Mouse (Mus musculus) liver, adult (tissue): ENCODE measurements around the gene Dpep1.

Source experiments
- GATA4 ChIP-seq: IDR thresholded peaks from 2 replicates; pipeline ENCODE4 v1.6.1; 2014; ENCODE audit warnings: mild to moderate bottlenecking, low read length; ENCODE audit not compliant: insufficient replicate concordance

Gene Dpep1

DNA sequence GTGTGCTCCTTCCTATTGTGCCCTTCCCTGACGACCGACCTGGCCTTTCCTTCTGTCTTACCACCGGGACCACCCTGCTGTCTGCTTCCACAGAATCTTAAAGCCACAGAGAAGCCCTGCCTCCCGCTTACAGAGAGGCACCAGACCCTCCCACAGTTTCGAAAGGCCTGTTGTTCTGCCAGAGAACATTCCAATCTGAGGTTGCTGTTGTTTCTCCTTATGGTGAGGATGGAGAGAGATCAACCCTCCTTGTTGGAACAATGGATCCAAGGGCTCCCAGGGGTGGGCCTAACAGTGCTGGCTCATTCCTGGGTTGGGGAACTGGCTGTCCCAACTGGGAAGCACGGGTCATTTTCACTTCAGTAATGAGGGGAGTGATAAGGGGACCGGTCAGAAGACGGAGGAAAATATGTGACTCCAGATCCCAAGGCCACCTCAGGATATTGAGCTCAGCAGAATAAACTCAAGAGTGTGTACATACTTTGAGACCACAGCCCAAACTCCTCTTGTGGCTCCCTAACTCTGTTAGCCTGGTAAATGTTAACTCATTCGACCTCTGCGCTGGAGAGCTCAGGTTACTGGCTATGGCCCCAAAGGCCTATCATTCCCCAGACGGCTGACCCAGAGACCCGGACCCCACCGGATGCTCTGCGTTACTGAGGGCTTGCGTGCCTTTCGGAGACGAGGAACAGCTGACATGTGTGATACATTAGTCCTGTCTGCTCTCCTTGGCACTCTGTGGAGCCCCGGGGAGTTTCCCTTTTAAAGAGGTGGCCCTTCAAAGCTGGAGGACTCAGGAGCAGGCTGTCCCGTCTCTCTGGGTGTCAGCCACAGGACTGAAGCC lies at the start of gene Dpep1:
Gene Dpep1, plus strand, starts transcription at position 677 of the 844 bp plus-strand sequence.
- no peak for TF ChIP-seq GATA4

- TF ChIP-seq GATA4, result no peak
Observed at GRCm38 (mm10) chr8:123136287-123136686, 49.8 kb upstream of the Dpep1 start.

GRCm38 (mm10) chr8:123137645-123138077 lies 48.4 kb upstream of the Dpep1 start:
- TF ChIP-seq GATA4, result no peak

DNA sequence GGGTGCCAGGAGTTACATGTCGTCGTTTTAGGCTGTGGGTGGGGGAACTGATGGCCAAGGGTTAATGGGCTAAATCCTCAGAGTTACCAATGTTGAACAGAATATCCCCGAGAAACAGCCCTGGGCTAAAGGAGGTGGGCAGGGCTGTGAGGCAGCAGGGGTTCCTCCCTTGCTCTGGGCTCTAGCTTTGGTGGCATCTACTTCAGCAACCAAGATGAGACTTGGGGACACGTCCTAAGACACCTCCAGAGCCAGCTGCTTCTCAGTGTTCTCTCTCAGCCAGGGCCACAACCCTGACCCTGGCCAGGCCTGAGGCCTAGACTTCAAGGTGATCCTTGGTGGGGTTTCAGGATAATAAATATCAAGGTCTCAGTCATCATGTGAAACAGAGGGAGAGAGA lies 47.3 kb upstream of the Dpep1 start:
- TF ChIP-seq GATA4, result no peak

DNA sequence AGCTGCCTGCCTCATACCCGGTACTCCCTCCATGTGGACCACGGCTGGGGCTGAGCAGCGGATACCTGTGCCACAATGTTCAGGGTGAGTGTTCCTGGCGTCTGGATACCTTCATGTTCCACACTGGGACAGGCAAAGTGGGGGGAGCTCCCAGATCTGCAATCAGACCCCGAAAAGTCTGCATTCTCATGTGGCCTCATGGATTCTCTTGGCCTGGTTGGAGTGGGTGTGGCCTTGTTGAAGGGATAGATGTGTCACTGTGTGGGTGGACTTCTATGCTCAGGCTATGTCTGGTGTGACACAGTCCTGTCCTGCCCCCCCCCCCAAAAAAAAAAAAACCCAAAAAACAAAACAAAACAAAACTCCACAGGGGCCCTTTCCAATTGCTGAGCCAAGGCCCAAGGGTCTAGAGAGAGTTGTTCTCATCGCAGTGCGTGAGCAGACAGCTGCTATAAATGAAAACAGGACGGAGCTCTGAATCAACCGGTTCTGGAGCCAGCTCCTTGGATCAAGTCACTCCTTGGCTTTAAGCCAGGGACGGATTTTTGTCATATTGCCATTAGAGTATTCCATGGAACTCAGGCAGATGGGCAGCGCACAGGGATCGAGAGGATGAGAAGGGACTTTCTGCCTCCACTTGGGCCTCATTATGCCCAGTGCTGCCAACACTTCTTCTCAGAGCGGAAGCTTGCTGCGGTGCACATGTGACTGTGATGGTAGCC lies 44.1 kb upstream of the Dpep1 start:
- TF ChIP-seq GATA4, result no peak

- no peak for TF ChIP-seq GATA4
Observed at GRCm38 (mm10) chr8:123145279-123145678, 40.8 kb upstream of the Dpep1 start.

- TF ChIP-seq GATA4, result no peak
Observed at GRCm38 (mm10) chr8:123146390-123146789, 39.7 kb upstream of the Dpep1 start.

GRCm38 (mm10) chr8:123150737-123151171 lies 35.3 kb upstream of the Dpep1 start:
- TF ChIP-seq GATA4, result no peak

- TF ChIP-seq GATA4, result no peak
Observed at GRCm38 (mm10) chr8:123155177-123155576, 30.9 kb upstream of the Dpep1 start.

- no peak for TF ChIP-seq GATA4
Observed at GRCm38 (mm10) chr8:123156070-123156773, 29.8 kb upstream of the Dpep1 start.

- no peak for TF ChIP-seq GATA4
Observed at GRCm38 (mm10) chr8:123157888-123158465, 28.1 kb upstream of the Dpep1 start, which contains the start of gene Sult5a1. TSS of gene Sult5a1 (minus strand) at chr8:123158315.

GRCm38 (mm10) chr8:123181391-123181790 lies 4.7 kb upstream of the Dpep1 start:
- no peak for TF ChIP-seq GATA4

DNA sequence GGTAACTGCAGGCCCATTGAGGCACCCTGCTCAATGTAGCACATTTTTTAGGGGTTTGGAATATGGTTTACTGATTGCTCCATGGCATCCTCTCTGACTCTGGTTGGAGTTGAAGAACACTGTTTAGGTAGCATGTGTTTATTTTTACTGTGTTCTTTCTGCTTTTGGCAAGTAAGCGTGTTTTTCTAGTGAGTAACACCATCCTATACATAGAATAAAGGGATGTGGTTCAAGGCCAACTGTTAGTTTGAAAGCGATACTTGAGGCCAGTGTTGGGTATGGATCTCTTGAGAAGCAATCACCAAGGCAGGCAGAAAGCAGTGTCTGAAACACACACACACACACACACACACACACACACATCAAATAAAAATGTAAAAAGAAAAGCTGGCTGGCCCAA lies 2.0 kb downstream of the Dpep1 start:
- TF ChIP-seq GATA4, result no peak

GRCm38 (mm10) chr8:123188841-123189240 lies 2.8 kb downstream of the Dpep1 start:
- no peak for TF ChIP-seq GATA4

- TF ChIP-seq GATA4, result no peak
Observed at GRCm38 (mm10) chr8:123190678-123191077, 4.6 kb downstream of the Dpep1 start.
